ENCODE assay signal across 7 mouse cellular contexts in the genomic region with DNA sequence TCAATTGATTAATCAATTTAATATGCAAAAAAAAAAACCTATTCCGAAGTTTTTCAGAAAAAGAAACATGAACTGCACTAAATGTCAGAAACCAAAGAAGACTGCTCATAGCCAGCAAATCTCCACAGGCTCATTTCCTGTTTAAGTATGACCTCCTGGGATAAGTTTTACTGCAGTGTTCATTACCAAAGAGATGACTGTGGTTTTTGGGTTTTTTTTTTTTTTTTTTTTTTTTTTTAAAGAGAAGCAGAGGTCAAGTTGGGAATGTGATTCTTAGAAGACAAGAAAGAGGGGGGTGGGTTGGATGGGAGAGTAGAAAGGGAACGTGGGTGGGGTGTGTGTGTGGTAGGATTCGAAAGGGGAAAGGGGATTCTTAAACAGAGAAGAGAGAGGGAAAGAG. TPM values are rescaled to one million over a fixed set of nuclear protein-coding genes. Genes with fewer than 3 reads are reported as not detected.
DNase-seq lines count a peak whose midpoint lies in the region; ATAC-seq and TF ChIP-seq lines count a peak whose summit lies in the region.

No protein-coding gene starts in this region.

- H3K4me1 ChIP-seq in testis, adult 2 months (ENCODE audit: control insufficient read depth, insufficient read depth, low read length), result peaks cover 4% of the 10 kb centered on the region
- H3K4me1 ChIP-seq in forebrain, embryonic 13.5 days, result peaks cover 20% of the 10 kb centered on the region
- H3K4me1 ChIP-seq in liver, embryonic 13.5 days (replicated peaks), result peaks cover 47% of the 10 kb centered on the region

- ATAC-seq in forebrain, embryonic 13.5 days, result no peak
- ATAC-seq in liver, embryonic 13.5 days (ENCODE audit: low read depth), result no peak

- H3K9ac ChIP-seq in forebrain, embryonic 13.5 days, result peak overlapping the region; percentile 89
- peak overlapping the region; percentile 81 for H3K9ac ChIP-seq in liver, embryonic 13.5 days

- no peaks in the 10 kb centered on the region for H3K9me3 ChIP-seq in forebrain, embryonic 13.5 days (replicated peaks)
- no peaks in the 10 kb centered on the region for H3K9me3 ChIP-seq in liver, embryonic 13.5 days (replicated peaks)

- H3K4me3 ChIP-seq in testis, adult 2 months (ENCODE audit: control insufficient read depth, low read depth, low read length), result peak overlapping the region; percentile 98
- peak overlapping the region; percentile 91 for H3K4me3 ChIP-seq in forebrain, embryonic 13.5 days
- peak overlapping the region; percentile 76 for H3K4me3 ChIP-seq in liver, embryonic 13.5 days (replicated peaks)

- no peak for TF ChIP-seq CTCF in testis, adult 2 months (IDR thresholded peaks at IDR 0.05; ENCODE audit: control insufficient read depth, insufficient read depth, insufficient replicate concordance, low read depth, low read length)

- H3K27ac ChIP-seq in testis, adult 2 months (ENCODE audit: control insufficient read depth, insufficient read depth, low read depth, low read length), result no peak overlapping the region
- no peak overlapping the region for H3K27ac ChIP-seq in forebrain, embryonic 13.5 days
- peak overlapping the region; percentile 86 for H3K27ac ChIP-seq in liver, embryonic 13.5 days

- peak overlapping the region; percentile 75 for H3K4me2 ChIP-seq in forebrain, embryonic 13.5 days
- H3K4me2 ChIP-seq in liver, embryonic 13.5 days, result peak overlapping the region; percentile 84

- no peaks in the 10 kb centered on the region for H3K36me3 ChIP-seq in testis, adult 2 months (ENCODE audit: control insufficient read depth, insufficient read depth, low read length)
- H3K36me3 ChIP-seq in forebrain, embryonic 13.5 days (ENCODE audit: poor library complexity, severe bottlenecking), result no peaks in the 10 kb centered on the region
- H3K36me3 ChIP-seq in liver, embryonic 13.5 days, result no peaks in the 10 kb centered on the region

- TF ChIP-seq POLR2A in testis, adult 2 months (IDR thresholded peaks at IDR 0.05; ENCODE audit: control insufficient read depth, low read depth, low read length), result no peak

- DNase-seq in testis, postnatal 14 days (ENCODE audit: low spot score), result no peak
- no peak for DNase-seq in liver, embryonic 13.5 days
- no peak for DNase-seq in ovary, postnatal 14 days (ENCODE audit: low spot score)
- DNase-seq in kidney, adult 18-20 months, result no peak
- no peak for DNase-seq in layer of hippocampus, adult 18-20 months (ENCODE audit: low spot score in 2 of 2)

- WGBS in forebrain, embryonic 13.5 days, result 34% methylated on average over 3 of the region's 3 CpGs
- 22% methylated on average over 3 of the region's 3 CpGs for WGBS in liver, embryonic 13.5 days (ENCODE audit: insufficient replicate concordance)

- no peaks in the 10 kb centered on the region for H3K27me3 ChIP-seq in testis, adult 2 months (ENCODE audit: control insufficient read depth, insufficient read depth, low read length)
- H3K27me3 ChIP-seq in forebrain, embryonic 13.5 days, result no peaks in the 10 kb centered on the region
- no peaks in the 10 kb centered on the region for H3K27me3 ChIP-seq in liver, embryonic 13.5 days

RNA-seq across cellular contexts. Expression of a gene that starts 1.1 kb away (rescaled TPM):
- polyA plus RNA-seq in testis, adult 2 months (2012; rRNA removed), result 6.3 and 7.9 TPM in 2 replicates
- polyA plus RNA-seq in forebrain, embryonic 13.5 days (2015; fragmentation: Nextera tagmentation; extraction: Ambion mirVana), result 101 TPM in 2 replicates
- 28.9 and 38.5 TPM in 2 replicates for polyA plus RNA-seq in liver, embryonic 13.5 days (2015; fragmentation: Nextera tagmentation; extraction: Ambion mirVana)
- total RNA-seq in layer of hippocampus, adult 18-20 months (2021), result 10 to 100 TPM; 39.9 to 41.2 TPM

RNA-seq across cellular contexts. Expression of a gene that starts 52.8 kb away (rescaled TPM):
- 43.4 and 49.6 TPM in 2 replicates for polyA plus RNA-seq in testis, adult 2 months (2012; rRNA removed)
- 143 and 157 TPM in 2 replicates for polyA plus RNA-seq in forebrain, embryonic 13.5 days (2015; fragmentation: Nextera tagmentation; extraction: Ambion mirVana)
- polyA plus RNA-seq in liver, embryonic 13.5 days (2015; fragmentation: Nextera tagmentation; extraction: Ambion mirVana), result 0.59 and 0.62 TPM in 2 replicates
- 100 to 1,000 TPM; 382 to 386 TPM for total RNA-seq in layer of hippocampus, adult 18-20 months (2021)

Comparison
In these comparisons a context has a peak if more than half of its experiments do, and no peak if none do; other contexts are left out.
1. RNA of a gene that starts 52.8 kb away (polyA plus RNA-seq): 143 to 157 TPM in forebrain, embryonic 13.5 days and 43.4 to 49.6 TPM in testis, adult 2 months; 0.59 to 0.62 TPM in liver, embryonic 13.5 days; every median in the first group is over 10 times any median in the second.
2. Peak in every context shown above with its lines, with median percentiles within 50 percentile points of each other: H3K4me3 ChIP-seq.